Mouse (Mus musculus): Measurements from ENCODE around the gene Dnaaf1. TPM values are rescaled to one million over a fixed set of nuclear protein-coding genes. Genes with fewer than 3 reads are reported as not detected.
A peak's percentile ranks its signal among the peaks of the same experiment; 100 is the strongest.

The Dnaaf1 gene
- polyA plus RNA-seq (2015; fragmentation: Nextera tagmentation; extraction: Ambion mirVana), result 2.7 and 3.9 TPM in 2 replicates

DNA sequence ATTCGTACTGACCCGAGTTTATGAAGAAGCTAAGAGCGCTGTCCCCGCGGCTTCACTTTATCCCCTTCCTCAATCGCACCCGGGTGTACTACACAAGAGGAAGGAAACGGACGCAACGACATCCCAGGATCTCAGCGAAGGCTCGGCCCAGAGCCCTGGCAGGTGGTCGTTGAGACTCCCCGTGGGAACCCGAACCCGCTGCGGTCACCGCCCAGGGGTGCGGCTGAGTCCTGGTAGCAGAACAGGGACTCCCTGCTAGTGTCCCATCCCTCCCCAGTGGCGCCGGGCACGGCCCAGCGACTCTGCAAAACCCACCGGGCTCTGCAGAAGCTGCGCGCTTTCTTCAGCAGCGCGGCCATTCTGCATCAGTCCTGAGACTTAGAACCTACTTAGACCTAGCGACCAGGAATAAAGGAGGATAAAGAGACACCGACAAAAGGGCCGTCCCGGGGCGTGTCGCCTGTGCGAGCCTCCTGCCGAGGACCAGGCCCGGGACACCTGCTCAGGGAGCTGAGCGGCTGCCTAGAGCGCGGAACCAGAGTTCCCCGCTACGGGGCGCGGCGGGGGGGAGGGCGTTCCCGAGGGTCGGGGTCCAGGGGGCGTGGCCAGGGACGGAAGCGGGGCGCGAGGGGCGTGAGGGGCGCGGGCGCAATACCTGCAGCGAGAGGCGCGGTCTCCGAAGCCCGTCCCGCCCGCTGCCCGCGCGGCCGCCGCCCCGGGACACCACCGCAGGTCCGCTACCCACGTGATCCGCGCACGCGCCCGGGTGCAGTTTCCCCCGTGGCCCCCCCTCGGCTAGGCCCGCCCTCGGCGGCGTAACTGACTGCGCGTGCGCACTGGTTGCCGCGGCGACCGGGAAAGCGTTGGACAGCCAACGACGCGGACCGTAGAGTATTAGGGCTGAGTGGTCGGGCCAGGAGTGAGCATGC lies at the start of gene Dnaaf1, which contains the start of gene Hsdl1:
Dnaaf1 (plus strand) TSS at position 799 of the 929 bp plus-strand sequence.
Hsdl1 (minus strand) TSS at position 747 of the 929 bp plus-strand sequence.
- WGBS, result under 1% methylated on average over 80 of the region's 97 CpGs
- H3K27me3 ChIP-seq (ENCODE audit: control insufficient read depth, insufficient read depth, low read depth, low read length), result peaks cover 12% of the 10 kb centered on the region
- no peaks in the 10 kb centered on the region for H3K36me3 ChIP-seq (ENCODE audit: control insufficient read depth, insufficient read depth, low read length)
- no peaks in the 10 kb centered on the region for H3K9me3 ChIP-seq (ENCODE audit: control insufficient read depth, low read length)
- H3K4me3 ChIP-seq (ENCODE audit: low read length), result peak within 1 kb of the TSS; percentile 82
- ATAC-seq (ENCODE audit: low read depth), result peak; percentile 88
- H3K4me1 ChIP-seq (replicated peaks; ENCODE audit: control insufficient read depth, insufficient read depth, low read length), result peaks cover 8% of the 10 kb centered on the region; the same call in 1 of the 2 replicates
- H3K4me2 ChIP-seq (ENCODE audit: low read depth, low read length), result peak within 1 kb of the TSS; percentile 98
- H3K9ac ChIP-seq (ENCODE audit: low read length), result peak within 1 kb of the TSS; percentile 80
- H3K27ac ChIP-seq (ENCODE audit: low read length), result peak within 1 kb of the TSS; percentile 38

DNA sequence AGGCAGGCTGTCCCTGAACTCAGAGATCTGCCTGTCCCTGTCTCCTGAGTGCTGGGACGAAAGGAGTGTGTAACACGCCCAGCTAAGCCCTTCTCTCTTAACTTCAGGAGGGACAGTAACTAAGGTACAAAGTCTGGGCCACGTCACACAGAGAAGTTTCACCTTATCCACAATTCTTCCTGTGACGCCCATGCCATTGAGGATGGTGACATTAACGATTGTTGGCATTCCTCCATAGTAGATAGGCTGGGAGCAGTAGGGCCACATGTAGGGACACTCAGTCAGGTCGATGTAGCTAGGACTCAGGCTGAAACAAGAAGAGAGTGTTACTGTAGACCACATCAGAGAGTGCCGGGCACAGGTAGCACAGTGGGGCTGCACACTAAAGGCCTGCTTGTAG lies 46.3 kb upstream of the Dnaaf1 start:
- Histone ChIP-seq H3K27ac (ENCODE audit: low read length) (no peak overlapping the region), H3K36me3 (ENCODE audit: control insufficient read depth, insufficient read depth, low read length) (peaks cover 75% of the 10 kb centered on the region), H3K4me3 (ENCODE audit: low read length) (no peak overlapping the region), H3K9ac (ENCODE audit: low read length) (no peak overlapping the region), H3K4me1 (replicated peaks; ENCODE audit: control insufficient read depth, insufficient read depth, low read length) (no peaks in the 10 kb centered on the region), H3K4me2 (ENCODE audit: low read depth, low read length) (no peak overlapping the region), H3K27me3 (ENCODE audit: control insufficient read depth, insufficient read depth, low read depth, low read length) (no peaks in the 10 kb centered on the region), H3K9me3 (ENCODE audit: control insufficient read depth, low read length) (no peaks in the 10 kb centered on the region)
- no peak for ATAC-seq (ENCODE audit: low read depth)
- 94% methylated on average over 7 of the region's 7 CpGs for WGBS

DNA sequence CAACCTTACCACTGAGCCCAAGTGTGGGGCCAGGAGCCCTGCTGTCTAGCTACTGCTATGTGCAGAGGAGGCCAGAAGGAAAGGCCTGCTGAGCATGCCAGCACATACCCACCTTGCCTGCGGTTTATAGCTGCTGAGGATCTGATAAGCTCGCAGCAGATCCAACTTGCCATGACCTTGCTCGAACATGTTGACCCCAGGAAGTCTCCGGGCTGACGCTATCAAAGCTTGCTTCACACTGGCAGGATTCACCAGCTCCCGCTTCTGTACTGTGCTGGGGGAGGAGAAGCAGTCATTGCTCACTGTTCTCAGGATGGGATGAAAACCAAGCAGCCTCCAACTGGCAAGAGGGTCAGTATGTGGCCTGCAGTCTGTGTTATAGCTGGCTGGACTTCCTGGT lies 44.1 kb upstream of the Dnaaf1 start:
- WGBS, result 75% methylated on average over 6 of the region's 6 CpGs
- H3K27me3 ChIP-seq (ENCODE audit: control insufficient read depth, insufficient read depth, low read depth, low read length), result no peaks in the 10 kb centered on the region
- no peaks in the 10 kb centered on the region for H3K4me1 ChIP-seq (replicated peaks; ENCODE audit: control insufficient read depth, insufficient read depth, low read length)
- H3K4me3 ChIP-seq (ENCODE audit: low read length), result no peak overlapping the region
- peaks cover 70% of the 10 kb centered on the region for H3K36me3 ChIP-seq (ENCODE audit: control insufficient read depth, insufficient read depth, low read length)
- no peak overlapping the region for H3K9ac ChIP-seq (ENCODE audit: low read length)
- no peak overlapping the region for H3K27ac ChIP-seq (ENCODE audit: low read length)
- H3K9me3 ChIP-seq (ENCODE audit: control insufficient read depth, low read length), result no peaks in the 10 kb centered on the region
- H3K4me2 ChIP-seq (ENCODE audit: low read depth, low read length), result no peak overlapping the region
- no peak for ATAC-seq (ENCODE audit: low read depth)

DNA sequence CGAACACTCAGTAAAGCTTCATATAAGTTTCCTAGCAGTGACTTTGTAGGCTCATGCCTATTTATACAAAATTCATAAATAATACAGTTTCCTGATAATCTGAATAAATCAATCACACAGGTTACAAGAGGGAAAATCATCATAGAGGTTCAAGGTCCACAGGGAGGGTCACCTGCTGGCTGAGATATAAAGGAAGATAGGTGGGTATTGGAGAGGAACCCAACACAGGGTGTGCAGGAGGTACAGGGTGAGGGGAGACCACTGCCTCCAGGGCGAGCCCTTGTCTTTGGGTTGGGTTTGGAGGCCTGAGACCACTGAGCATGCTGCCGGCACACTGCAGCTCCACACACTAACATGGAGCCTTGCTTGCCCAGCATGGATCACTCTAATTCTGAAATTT lies 43.6 kb upstream of the Dnaaf1 start:
- no peaks in the 10 kb centered on the region for H3K9me3 ChIP-seq (ENCODE audit: control insufficient read depth, low read length)
- 89% methylated on average over 3 of the region's 3 CpGs for WGBS
- H3K4me1 ChIP-seq (replicated peaks; ENCODE audit: control insufficient read depth, insufficient read depth, low read length), result no peaks in the 10 kb centered on the region
- H3K27ac ChIP-seq (ENCODE audit: low read length), result no peak overlapping the region
- no peaks in the 10 kb centered on the region for H3K27me3 ChIP-seq (ENCODE audit: control insufficient read depth, insufficient read depth, low read depth, low read length)
- H3K4me3 ChIP-seq (ENCODE audit: low read length), result no peak overlapping the region
- H3K9ac ChIP-seq (ENCODE audit: low read length), result no peak overlapping the region
- no peak for ATAC-seq (ENCODE audit: low read depth)
- no peak overlapping the region for H3K4me2 ChIP-seq (ENCODE audit: low read depth, low read length)
- peaks cover 72% of the 10 kb centered on the region for H3K36me3 ChIP-seq (ENCODE audit: control insufficient read depth, insufficient read depth, low read length)

DNA sequence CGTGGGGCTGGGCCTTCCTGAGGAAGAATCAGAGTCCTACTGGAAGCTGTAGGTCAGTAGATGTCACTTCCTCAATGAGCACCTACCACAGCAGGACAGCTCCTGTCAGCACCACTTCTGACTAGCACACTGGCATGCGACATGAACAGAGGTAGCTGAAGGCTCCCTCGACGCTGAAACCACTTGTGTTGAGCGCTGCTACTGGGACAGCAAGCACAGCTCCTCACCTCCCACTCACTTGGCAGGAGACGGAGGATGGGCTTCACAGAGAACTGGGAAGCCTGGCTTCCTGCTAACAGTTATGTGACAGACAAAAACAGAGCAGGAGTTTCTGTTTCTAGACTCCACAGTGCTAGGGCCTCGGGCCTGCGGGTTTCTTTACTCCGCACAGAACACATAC lies 43.1 kb upstream of the Dnaaf1 start:
- Histone ChIP-seq H3K36me3 (ENCODE audit: control insufficient read depth, insufficient read depth, low read length) (peaks cover 72% of the 10 kb centered on the region), H3K27ac (ENCODE audit: low read length) (no peak overlapping the region), H3K4me3 (ENCODE audit: low read length) (no peak overlapping the region), H3K9ac (ENCODE audit: low read length) (no peak overlapping the region), H3K9me3 (ENCODE audit: control insufficient read depth, low read length) (no peaks in the 10 kb centered on the region), H3K27me3 (ENCODE audit: control insufficient read depth, insufficient read depth, low read depth, low read length) (no peaks in the 10 kb centered on the region), H3K4me1 (replicated peaks; ENCODE audit: control insufficient read depth, insufficient read depth, low read length) (no peaks in the 10 kb centered on the region), H3K4me2 (ENCODE audit: low read depth, low read length) (no peak overlapping the region)
- WGBS, result 83% methylated on average over 9 of the region's 9 CpGs
- ATAC-seq (ENCODE audit: low read depth), result no peak

DNA sequence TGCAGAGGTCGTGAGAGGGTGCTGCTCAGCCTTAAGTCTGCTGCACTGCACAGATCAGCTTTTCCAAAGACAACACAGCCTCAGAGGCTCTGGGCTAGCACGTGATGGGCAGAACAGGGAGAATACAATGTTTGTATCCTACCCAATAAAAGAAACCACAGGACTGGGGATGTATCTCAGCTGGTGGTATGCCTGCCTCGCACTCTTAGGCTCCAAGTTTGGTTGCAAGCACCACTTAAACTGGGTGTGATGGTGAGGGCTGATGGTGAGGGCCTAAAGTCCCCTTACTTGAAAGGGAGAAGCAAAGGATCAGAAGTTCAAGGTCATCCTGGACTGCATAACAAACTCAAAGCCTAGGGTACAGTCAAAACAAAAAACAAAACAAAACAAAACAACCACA lies 30.4 kb upstream of the Dnaaf1 start:
- WGBS, result 80% methylated on average over 3 of the region's 3 CpGs
- no peak overlapping the region for H3K4me3 ChIP-seq (ENCODE audit: low read length)
- H3K27ac ChIP-seq (ENCODE audit: low read length), result no peak overlapping the region
- H3K36me3 ChIP-seq (ENCODE audit: control insufficient read depth, insufficient read depth, low read length), result peaks cover 43% of the 10 kb centered on the region
- no peak overlapping the region for H3K4me2 ChIP-seq (ENCODE audit: low read depth, low read length)
- no peaks in the 10 kb centered on the region for H3K9me3 ChIP-seq (ENCODE audit: control insufficient read depth, low read length)
- no peak for ATAC-seq (ENCODE audit: low read depth)
- H3K27me3 ChIP-seq (ENCODE audit: control insufficient read depth, insufficient read depth, low read depth, low read length), result no peaks in the 10 kb centered on the region
- H3K4me1 ChIP-seq (replicated peaks; ENCODE audit: control insufficient read depth, insufficient read depth, low read length), result no peaks in the 10 kb centered on the region
- H3K9ac ChIP-seq (ENCODE audit: low read length), result no peak overlapping the region

DNA sequence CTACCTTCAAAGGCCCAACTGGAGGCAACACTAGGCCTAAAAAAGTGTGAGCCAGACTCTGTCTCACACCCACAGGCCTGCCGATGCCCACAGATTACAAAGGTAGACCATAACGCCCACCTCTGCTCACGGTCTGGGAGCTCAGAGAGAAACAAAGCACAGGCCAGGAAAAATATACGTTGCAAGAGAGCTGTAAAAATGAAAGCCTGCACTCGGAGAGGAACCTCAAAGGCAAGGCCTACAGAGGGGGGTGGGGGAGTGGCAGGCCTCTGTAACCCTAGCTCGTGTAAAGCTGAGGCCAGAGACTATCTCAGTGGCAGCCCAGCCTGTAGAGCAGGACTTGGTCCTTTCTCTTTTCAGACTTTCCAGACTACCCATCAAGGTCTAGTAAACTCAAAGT lies 29.9 kb upstream of the Dnaaf1 start:
- Histone ChIP-seq H3K9ac (ENCODE audit: low read length) (no peak overlapping the region), H3K27me3 (ENCODE audit: control insufficient read depth, insufficient read depth, low read depth, low read length) (no peaks in the 10 kb centered on the region), H3K4me2 (ENCODE audit: low read depth, low read length) (no peak overlapping the region), H3K4me1 (replicated peaks; ENCODE audit: control insufficient read depth, insufficient read depth, low read length) (no peaks in the 10 kb centered on the region), H3K27ac (ENCODE audit: low read length) (no peak overlapping the region), H3K36me3 (ENCODE audit: control insufficient read depth, insufficient read depth, low read length) (peaks cover 40% of the 10 kb centered on the region), H3K4me3 (ENCODE audit: low read length) (no peak overlapping the region), H3K9me3 (ENCODE audit: control insufficient read depth, low read length) (no peaks in the 10 kb centered on the region)
- WGBS, result 74% methylated on average over 6 of the region's 6 CpGs
- no peak for ATAC-seq (ENCODE audit: low read depth)

DNA sequence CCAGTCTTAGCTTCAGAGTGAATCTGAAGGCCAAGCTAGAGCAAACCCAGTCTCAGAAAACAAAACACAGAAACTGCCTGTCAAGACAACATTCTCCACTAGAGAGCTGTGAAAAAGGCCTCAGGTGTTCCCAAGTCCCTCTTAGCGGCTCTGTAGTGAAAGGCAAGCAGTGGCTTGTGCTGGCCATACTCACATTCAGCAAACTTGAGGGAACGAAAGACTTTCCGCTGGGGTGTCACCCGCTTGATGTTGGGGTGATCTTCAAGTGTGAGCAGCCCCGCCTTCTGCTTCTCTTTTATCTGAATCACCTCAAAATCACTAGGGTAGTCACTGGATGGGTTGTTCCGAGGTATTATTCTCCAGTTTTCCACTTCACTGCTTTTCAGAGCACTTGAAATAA lies 29.2 kb upstream of the Dnaaf1 start:
- no peak overlapping the region for H3K4me3 ChIP-seq (ENCODE audit: low read length)
- H3K4me2 ChIP-seq (ENCODE audit: low read depth, low read length), result no peak overlapping the region
- no peaks in the 10 kb centered on the region for H3K4me1 ChIP-seq (replicated peaks; ENCODE audit: control insufficient read depth, insufficient read depth, low read length)
- H3K9ac ChIP-seq (ENCODE audit: low read length), result no peak overlapping the region
- no peak overlapping the region for H3K27ac ChIP-seq (ENCODE audit: low read length)
- ATAC-seq (ENCODE audit: low read depth), result no peak
- WGBS, result 92% methylated on average over 6 of the region's 6 CpGs
- no peaks in the 10 kb centered on the region for H3K9me3 ChIP-seq (ENCODE audit: control insufficient read depth, low read length)
- no peaks in the 10 kb centered on the region for H3K27me3 ChIP-seq (ENCODE audit: control insufficient read depth, insufficient read depth, low read depth, low read length)
- peaks cover 34% of the 10 kb centered on the region for H3K36me3 ChIP-seq (ENCODE audit: control insufficient read depth, insufficient read depth, low read length)

DNA sequence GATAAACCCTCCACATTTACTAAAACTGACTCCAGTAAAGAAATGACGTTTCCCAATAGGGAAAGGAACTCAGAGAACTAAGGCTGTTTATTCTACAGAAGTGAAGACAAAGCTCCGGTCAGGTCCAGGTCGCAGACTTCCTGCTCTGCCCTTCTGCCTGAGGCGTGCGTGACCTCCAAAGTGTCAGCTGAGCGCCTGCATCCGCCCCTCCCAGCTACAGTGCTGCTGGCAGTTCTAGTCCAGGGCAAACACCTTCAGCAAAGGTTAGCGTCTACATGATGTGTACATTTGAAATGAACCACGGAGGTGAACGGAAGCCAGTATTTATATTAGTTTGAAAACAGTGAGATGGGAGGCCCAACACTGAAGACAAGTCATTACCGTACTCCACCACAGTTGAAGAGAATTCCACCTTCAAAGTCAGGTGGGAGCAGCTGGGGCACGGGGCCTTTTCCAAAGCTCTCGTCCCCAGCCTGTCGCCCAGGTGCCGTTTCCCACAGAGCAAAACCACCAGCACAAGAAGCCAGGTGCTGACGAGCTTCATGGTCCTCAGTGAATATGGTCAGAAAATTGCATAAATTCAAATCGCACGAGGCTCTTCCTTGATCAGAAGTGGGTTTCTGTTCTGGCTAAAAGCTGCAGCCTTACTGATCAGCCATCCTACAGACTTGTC lies 27.9 kb upstream of the Dnaaf1 start:
- Histone ChIP-seq H3K4me2 (ENCODE audit: low read depth, low read length) (no peak overlapping the region), H3K4me3 (ENCODE audit: low read length) (no peak overlapping the region), H3K27ac (ENCODE audit: low read length) (no peak overlapping the region), H3K9me3 (ENCODE audit: control insufficient read depth, low read length) (no peaks in the 10 kb centered on the region), H3K9ac (ENCODE audit: low read length) (no peak overlapping the region), H3K36me3 (ENCODE audit: control insufficient read depth, insufficient read depth, low read length) (peaks cover 26% of the 10 kb centered on the region), H3K27me3 (ENCODE audit: control insufficient read depth, insufficient read depth, low read depth, low read length) (no peaks in the 10 kb centered on the region), H3K4me1 (replicated peaks; ENCODE audit: control insufficient read depth, insufficient read depth, low read length) (no peaks in the 10 kb centered on the region)
- 58% methylated on average over 18 of the region's 18 CpGs for WGBS
- peak; percentile 36; the same call in 1 of the 2 replicates for ATAC-seq (ENCODE audit: low read depth)
